Mouse (Mus musculus): ENCODE measurements around the gene 4933434E20Rik. TPM values are rescaled to one million over a fixed set of nuclear protein-coding genes. Genes with fewer than 3 reads are reported as not detected.

Gene 4933434E20Rik
- total and polyA plus RNA-seq, 2 experiments from 2014 or later: 151 to 183 TPM

GRCm38 (mm10) chr3:90101673-90102072 is 50.2 kb downstream of the 4933434E20Rik start:
- WGBS: 92% methylated on average over 2 of the region's 2 CpGs
- TF ChIP-seq EP300 (IDR thresholded peaks at IDR 0.05; ENCODE audit: low read depth): no peak
- no peak for TF ChIP-seq CTCF (IDR thresholded peaks at IDR 0.05; ENCODE audit: low read depth)
- H3K4me3 ChIP-seq (ENCODE audit: low read depth, low read length): no peak overlapping the region
- peaks cover 29% of the 10 kb centered on the region for H3K36me3 ChIP-seq (replicated peaks; ENCODE audit: control insufficient read depth, insufficient read depth, low read length)
- H3K27me3 ChIP-seq (ENCODE audit: control insufficient read depth, insufficient read depth, low read length): no peaks in the 10 kb centered on the region
- no peaks in the 10 kb centered on the region for H3K4me1 ChIP-seq (ENCODE audit: control insufficient read depth, insufficient read depth)
- no peak overlapping the region for H3K27ac ChIP-seq (ENCODE audit: low read depth)
- H3K9ac ChIP-seq (replicated peaks; ENCODE audit: low read depth, low read length): no peak overlapping the region
- ATAC-seq (ENCODE audit: insufficient read depth, low read depth): no peak
- H3K9me3 ChIP-seq (replicated peaks; ENCODE audit: control insufficient read depth, low read length): no peaks in the 10 kb centered on the region
- DNase-seq (ENCODE audit: low spot score): no peak
- no peak overlapping the region for H3K4me2 ChIP-seq (ENCODE audit: low read depth, low read length)

- no peaks in the 10 kb centered on the region for H3K9me3 ChIP-seq (replicated peaks; ENCODE audit: control insufficient read depth, low read length)
- H3K36me3 ChIP-seq (replicated peaks; ENCODE audit: control insufficient read depth, insufficient read depth, low read length): peaks cover 29% of the 10 kb centered on the region
- TF ChIP-seq EP300 (IDR thresholded peaks at IDR 0.05; ENCODE audit: low read depth) (no peak), CTCF (IDR thresholded peaks at IDR 0.05; ENCODE audit: low read depth) (no peak)
- DNase-seq (ENCODE audit: low spot score) (no peak), ATAC-seq (ENCODE audit: insufficient read depth, low read depth) (no peak)
- no peak overlapping the region for H3K4me3 ChIP-seq (ENCODE audit: low read depth, low read length)
- H3K9ac ChIP-seq (replicated peaks; ENCODE audit: low read depth, low read length): no peak overlapping the region
- 83% methylated on average over 2 of the region's 2 CpGs for WGBS
- H3K27ac ChIP-seq (ENCODE audit: low read depth): no peak overlapping the region
- H3K27me3 ChIP-seq (ENCODE audit: control insufficient read depth, insufficient read depth, low read length): no peaks in the 10 kb centered on the region
- H3K4me1 ChIP-seq (ENCODE audit: control insufficient read depth, insufficient read depth): no peaks in the 10 kb centered on the region
- no peak overlapping the region for H3K4me2 ChIP-seq (ENCODE audit: low read depth, low read length)
Observed at GRCm38 (mm10) chr3:90102239-90102638, 50.8 kb downstream of the 4933434E20Rik start.

DNA sequence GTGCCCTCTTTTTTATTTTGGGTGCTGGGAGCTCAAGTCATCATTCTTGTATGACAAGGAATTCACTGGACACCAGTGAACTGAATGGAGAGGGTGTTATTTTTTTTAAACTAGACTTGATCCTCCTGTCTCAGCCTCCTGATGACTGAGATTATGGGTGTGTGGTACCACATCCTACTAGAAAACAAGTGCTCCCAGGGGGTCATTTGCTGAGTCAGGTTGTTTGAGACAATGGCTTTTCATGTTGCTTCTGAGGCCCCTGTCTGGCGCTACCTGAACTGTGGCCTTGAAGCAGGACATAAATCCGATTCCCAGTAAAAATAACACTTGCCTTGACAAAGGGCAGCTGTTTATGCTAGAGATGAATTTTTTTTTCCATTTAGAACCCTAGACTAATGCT is 51.7 kb downstream of the 4933434E20Rik start:
- DNase-seq (ENCODE audit: low spot score) (no peak), ATAC-seq (ENCODE audit: insufficient read depth, low read depth) (no peak)
- Histone ChIP-seq H3K4me2 (ENCODE audit: low read depth, low read length) (no peak overlapping the region), H3K27ac (ENCODE audit: low read depth) (no peak overlapping the region), H3K27me3 (ENCODE audit: control insufficient read depth, insufficient read depth, low read length) (no peaks in the 10 kb centered on the region), H3K4me3 (ENCODE audit: low read depth, low read length) (no peak overlapping the region), H3K9ac (replicated peaks; ENCODE audit: low read depth, low read length) (no peak overlapping the region), H3K4me1 (ENCODE audit: control insufficient read depth, insufficient read depth) (no peaks in the 10 kb centered on the region), H3K9me3 (replicated peaks; ENCODE audit: control insufficient read depth, low read length) (no peaks in the 10 kb centered on the region), H3K36me3 (replicated peaks; ENCODE audit: control insufficient read depth, insufficient read depth, low read length) (peaks cover 22% of the 10 kb centered on the region)
- 81% methylated on average over 2 of the region's 2 CpGs for WGBS
- TF ChIP-seq CTCF (IDR thresholded peaks at IDR 0.05; ENCODE audit: low read depth) (no peak), EP300 (IDR thresholded peaks at IDR 0.05; ENCODE audit: low read depth) (no peak)

- Histone ChIP-seq H3K4me1 (ENCODE audit: control insufficient read depth, insufficient read depth) (no peaks in the 10 kb centered on the region), H3K9me3 (replicated peaks; ENCODE audit: control insufficient read depth, low read length) (no peaks in the 10 kb centered on the region), H3K4me2 (ENCODE audit: low read depth, low read length) (no peak within 1 kb of the TSS), H3K4me3 (ENCODE audit: low read depth, low read length) (no peak within 1 kb of the TSS), H3K27me3 (ENCODE audit: control insufficient read depth, insufficient read depth, low read length) (no peaks in the 10 kb centered on the region), H3K36me3 (replicated peaks; ENCODE audit: control insufficient read depth, insufficient read depth, low read length) (peaks cover 15% of the 10 kb centered on the region), H3K9ac (replicated peaks; ENCODE audit: low read depth, low read length) (no peak within 1 kb of the TSS), H3K27ac (ENCODE audit: low read depth) (no peak within 1 kb of the TSS)
- 81% methylated on average over 13 of the region's 13 CpGs for WGBS
- no peak for ATAC-seq (ENCODE audit: insufficient read depth, low read depth)
- DNase-seq (ENCODE audit: low spot score): no peak
- TF ChIP-seq CTCF (IDR thresholded peaks at IDR 0.05; ENCODE audit: low read depth) (no peak), EP300 (IDR thresholded peaks at IDR 0.05; ENCODE audit: low read depth) (no peak)
Observed at GRCm38 (mm10) chr3:90103938-90104337, 52.5 kb downstream of the 4933434E20Rik start, which contains the start of gene Nup210l. Gene Nup210l (plus strand): TSS chr3:90104132.

DNA sequence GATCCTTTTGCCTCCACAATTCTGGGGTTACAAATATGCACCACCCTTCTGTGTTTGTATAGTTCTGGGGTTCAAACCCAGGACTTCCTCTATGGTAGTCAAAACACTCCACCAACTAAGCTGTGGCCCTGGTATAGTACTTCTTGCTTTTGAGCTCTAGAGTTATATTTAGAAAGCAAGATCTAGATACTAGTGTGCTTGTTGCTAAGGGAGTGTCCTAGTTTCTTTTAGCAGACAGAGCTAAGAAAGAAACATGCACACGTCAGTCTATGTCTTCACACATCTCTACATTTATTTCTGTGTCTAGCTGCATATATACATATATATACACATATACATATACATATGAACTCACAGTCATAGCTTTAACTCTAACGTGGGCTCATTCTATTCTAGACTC is 60.3 kb downstream of the 4933434E20Rik start:
- WGBS: 20% methylated on average over 2 of the region's 2 CpGs
- H3K9me3 ChIP-seq (replicated peaks; ENCODE audit: control insufficient read depth, low read length): no peaks in the 10 kb centered on the region
- H3K4me1 ChIP-seq (ENCODE audit: control insufficient read depth, insufficient read depth): peaks cover 8% of the 10 kb centered on the region
- H3K4me2 ChIP-seq (ENCODE audit: low read depth, low read length): no peak overlapping the region
- DNase-seq (ENCODE audit: low spot score): peak; percentile 55
- H3K9ac ChIP-seq (replicated peaks; ENCODE audit: low read depth, low read length): no peak overlapping the region
- H3K36me3 ChIP-seq (replicated peaks; ENCODE audit: control insufficient read depth, insufficient read depth, low read length): no peaks in the 10 kb centered on the region
- TF ChIP-seq EP300 (IDR thresholded peaks at IDR 0.05; ENCODE audit: low read depth) (no peak), CTCF (IDR thresholded peaks at IDR 0.05; ENCODE audit: low read depth) (no peak)
- no peaks in the 10 kb centered on the region for H3K27me3 ChIP-seq (ENCODE audit: control insufficient read depth, insufficient read depth, low read length)
- H3K4me3 ChIP-seq (ENCODE audit: low read depth, low read length): no peak overlapping the region
- ATAC-seq (ENCODE audit: insufficient read depth, low read depth): peak; percentile 57; the same call in 1 of the 2 replicates
- no peak overlapping the region; the same call in 1 of the 2 replicates for H3K27ac ChIP-seq (ENCODE audit: low read depth)

DNA sequence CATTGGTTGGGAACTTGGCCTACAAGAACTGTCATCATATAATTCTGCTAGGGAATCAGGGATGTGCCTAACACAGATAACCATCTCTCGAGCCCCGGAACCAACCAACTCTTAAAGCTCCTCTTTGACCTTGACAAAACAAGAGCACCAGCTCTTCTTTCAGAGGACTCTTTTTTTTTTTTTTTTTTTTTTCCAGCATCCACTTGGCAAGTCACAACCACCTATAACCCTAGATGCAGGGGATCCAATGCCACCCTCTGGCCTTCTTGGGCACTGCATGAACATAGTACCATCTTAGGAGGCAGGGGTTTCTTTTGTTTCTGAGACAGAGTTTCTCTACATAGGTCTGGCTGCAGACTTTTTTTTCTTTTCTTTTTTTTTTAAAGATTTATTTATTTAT is 62.9 kb downstream of the 4933434E20Rik start:
- H3K4me1 ChIP-seq (ENCODE audit: control insufficient read depth, insufficient read depth): peaks cover 8% of the 10 kb centered on the region

More for the DNA sequence above, 62.9 kb downstream of the 4933434E20Rik start:
- Histone ChIP-seq H3K9me3 (replicated peaks; ENCODE audit: control insufficient read depth, low read length) (no peaks in the 10 kb centered on the region), H3K36me3 (replicated peaks; ENCODE audit: control insufficient read depth, insufficient read depth, low read length) (no peaks in the 10 kb centered on the region), H3K4me2 (ENCODE audit: low read depth, low read length) (no peak overlapping the region), H3K27me3 (ENCODE audit: control insufficient read depth, insufficient read depth, low read length) (no peaks in the 10 kb centered on the region), H3K27ac (ENCODE audit: low read depth) (no peak overlapping the region), H3K9ac (replicated peaks; ENCODE audit: low read depth, low read length) (no peak overlapping the region), H3K4me3 (ENCODE audit: low read depth, low read length) (no peak overlapping the region)
- no peak for DNase-seq (ENCODE audit: low spot score)
- WGBS: 42% methylated on average over 2 of the region's 2 CpGs
- peak; percentile 21; the same call in 1 of the 2 replicates for TF ChIP-seq CTCF (IDR thresholded peaks at IDR 0.05; ENCODE audit: low read depth)
- TF ChIP-seq EP300 (IDR thresholded peaks at IDR 0.05; ENCODE audit: low read depth): no peak
- peak; percentile 30; the same call in 1 of the 2 replicates for ATAC-seq (ENCODE audit: insufficient read depth, low read depth)

Data from heart, postnatal 0 days (tissue).